Mouse (Mus musculus): ENCODE measurements around the gene Zan.

DNA sequence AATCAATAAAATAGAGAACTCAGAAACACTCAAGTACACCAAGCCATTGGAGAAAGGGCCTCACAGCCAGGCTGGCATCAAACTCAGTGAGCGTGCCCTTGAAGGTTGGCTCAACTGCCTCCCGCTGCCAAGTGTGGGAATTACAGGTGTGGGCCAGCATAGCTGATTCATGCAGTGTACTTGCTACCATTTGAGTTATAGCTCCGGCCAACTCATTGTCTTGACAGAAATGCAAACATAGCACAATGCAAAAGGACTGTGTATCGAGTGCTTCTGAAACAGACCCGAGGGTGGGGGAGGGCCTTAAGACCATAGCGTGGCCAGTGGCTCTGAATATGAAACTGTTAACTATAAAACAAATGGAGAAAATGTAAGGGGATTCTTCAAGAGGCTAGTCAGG is 27.2 kb upstream of the Zan start:
- no peak for TF ChIP-seq CTCF (IDR thresholded peaks at IDR 0.05; ENCODE audit: extremely low read depth, insufficient read depth, low read length)
- TF ChIP-seq POLR2A (IDR thresholded peaks at IDR 0.05; ENCODE audit: extremely low read depth, insufficient read depth, low read length): no peak

Measured in cortical plate, adult 2 months (tissue).